Mouse (Mus musculus): Measurements from ENCODE around the gene Lhfp.
"Not testable (repeated sequence)": the region's sequence is repeated elsewhere in the genome, so short reads cannot be mapped to it uniquely, and the experiment has no call there.

DNA sequence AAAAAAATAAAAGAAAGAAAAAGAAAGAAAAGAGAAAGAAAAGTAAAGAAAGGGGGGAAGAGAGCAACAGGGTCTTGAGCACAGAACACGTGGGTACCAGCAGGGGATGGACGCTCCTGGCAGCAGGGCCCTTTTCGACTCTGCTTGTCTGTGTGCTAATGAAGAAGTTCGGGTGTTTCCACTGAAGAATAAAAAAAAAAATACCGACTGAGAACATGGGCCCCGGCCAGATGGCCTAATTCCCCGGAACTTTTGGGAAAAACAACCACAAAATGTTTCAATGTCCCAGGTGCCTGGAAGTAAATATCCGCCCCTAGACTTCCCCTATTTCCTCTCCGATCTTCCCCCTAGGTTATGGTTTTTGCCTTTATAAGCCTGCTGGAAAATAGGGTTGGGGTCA, 191.1 kb downstream of the Lhfp start:
- TF ChIP-seq CTCF (IDR thresholded peaks at IDR 0.05; ENCODE audit: low read depth, low read length); GATA1 (IDR thresholded peaks at IDR 0.05; ENCODE audit: borderline replicate concordance, low read length); POLR2AphosphoS5 (IDR thresholded peaks at IDR 0.05; ENCODE audit: insufficient replicate concordance, low read depth, low read length): not testable (repeated sequence)

Data from G1E (cell line).